Mouse (Mus musculus): ENCODE data around the gene Kcna4.

The Kcna4 gene

DNA sequence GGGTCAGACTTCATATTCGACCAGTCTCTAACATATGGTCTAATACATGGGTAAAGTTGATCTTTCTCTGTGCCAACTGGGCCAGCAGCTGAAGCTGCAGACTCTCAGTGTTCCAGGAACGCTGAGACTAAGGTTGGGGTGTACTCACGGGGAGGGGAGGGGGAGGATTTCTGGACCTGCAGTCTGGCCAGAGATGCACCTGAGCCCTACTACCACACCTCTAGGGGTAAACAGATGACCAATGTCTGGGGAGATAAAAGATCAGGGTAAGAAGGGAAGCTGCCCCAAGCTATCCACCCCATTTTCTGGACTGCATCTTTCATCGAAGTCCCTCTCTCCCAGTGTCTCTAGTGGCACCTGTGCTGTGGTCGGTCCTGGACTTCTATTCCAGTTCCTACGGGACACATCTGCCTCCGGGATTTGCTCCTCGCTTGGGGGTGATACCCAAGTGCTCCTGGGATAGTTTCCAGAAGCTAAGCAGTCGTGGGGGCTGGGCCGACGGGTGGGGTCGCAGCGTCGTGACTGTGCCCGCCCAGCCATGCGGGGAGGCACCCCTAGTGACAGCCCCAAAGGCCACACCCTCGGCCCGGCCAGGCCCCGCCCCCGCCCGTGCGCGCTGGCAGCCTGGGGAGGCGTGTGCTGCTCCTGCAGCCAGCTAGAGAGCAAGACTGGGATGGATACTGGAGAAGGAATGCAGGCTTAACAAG is at the start of gene Kcna4:
Kcna4 (plus strand) TSS at position 650 of the 707 bp plus-strand sequence.
- DNase-seq: peak; percentile 4 to 23

DNA sequence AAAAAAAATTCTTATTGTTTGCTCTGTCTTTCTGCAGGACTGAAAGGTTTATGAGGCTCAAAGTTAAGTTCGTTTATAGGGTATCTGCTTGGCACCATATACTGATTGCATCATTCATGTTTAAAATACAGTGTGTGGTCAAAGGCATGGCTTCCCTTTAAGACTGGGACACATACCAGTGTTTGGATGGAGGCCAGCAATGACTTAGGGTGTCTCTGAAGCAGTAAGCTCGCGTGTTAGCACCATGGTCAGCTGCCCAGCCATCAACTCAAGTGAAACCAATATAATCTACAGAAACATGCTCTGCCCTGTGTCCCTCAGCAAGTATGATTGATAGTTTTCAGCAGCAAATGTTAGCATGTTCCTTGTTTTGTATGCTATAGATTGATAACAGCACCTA is 32.3 kb upstream of the Kcna4 start:
- no peak for DNase-seq

DNA sequence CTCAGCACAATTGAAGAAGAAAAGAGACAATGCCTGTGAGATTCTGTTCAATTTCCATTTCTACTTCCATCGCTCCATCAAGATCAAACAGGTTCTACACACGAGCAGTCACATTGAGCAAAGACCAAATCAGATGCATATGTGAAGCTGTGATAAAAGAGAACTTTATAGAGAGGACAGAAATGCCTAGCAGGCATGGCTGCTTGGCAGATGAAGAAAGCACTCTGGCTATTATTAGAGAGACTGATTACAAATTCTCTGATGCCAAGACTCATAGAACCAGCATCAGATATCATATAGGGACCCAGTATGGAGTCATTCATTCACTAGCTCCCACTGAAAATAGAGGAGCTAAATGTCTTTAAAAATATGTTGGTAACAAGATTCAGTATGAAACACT is 24.2 kb upstream of the Kcna4 start:
- no peak for DNase-seq

DNA sequence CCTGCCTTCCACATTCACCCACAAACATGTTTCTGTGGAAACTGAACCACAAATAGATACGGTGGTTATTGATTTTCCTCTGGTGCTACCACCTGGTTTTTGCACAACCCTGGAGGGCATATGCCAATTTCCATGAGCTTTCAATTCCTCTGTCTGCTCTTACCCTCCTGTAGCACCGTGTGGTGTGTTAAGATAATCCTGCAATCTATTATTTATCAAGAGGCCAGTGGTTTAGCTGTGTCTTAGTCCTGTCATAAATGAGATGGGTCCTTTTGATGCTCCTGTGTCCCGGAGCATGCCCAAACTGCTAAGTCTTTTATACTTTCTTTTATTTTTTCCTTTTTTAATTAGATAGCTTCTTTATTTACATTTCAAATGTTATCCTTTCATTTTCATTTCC is 20.4 kb upstream of the Kcna4 start:
- no peak for DNase-seq

DNA sequence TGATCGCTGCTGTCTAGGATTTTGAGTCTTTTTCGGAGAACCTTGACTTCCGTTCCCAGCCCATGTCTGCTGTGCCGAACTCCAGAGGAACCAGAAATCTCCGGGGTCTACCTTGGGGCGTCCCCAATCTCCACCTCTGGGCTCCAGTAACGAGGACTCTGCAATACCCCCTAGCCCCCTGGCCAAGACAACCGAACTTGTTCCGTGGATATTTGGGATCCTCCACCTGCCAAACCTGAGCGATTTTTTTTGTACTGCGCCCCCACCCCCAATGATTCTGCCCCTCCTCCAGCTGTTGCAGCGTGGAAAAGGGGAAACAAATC is 219 bp downstream of the Kcna4 start:
- no peak for DNase-seq

DNA sequence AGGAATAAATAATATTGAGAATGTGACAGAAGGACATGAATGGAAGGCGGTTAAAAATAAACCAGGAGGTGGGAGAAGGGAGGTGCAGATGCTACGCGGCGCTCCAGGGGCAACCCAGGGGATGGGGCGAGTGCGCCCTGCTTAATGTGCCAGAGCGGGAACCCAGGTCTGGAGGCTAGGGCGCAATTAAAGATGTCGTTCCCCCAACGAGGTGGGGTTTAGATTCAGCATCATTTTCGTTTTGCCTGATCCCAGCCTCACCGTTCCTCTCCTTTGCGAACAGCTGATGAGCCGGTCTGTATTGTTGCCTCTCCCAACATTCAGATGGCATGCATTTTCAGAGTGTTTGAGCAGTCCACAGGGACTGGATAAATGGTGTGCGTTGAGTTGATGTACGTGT is 703 bp downstream of the Kcna4 start:
- DNase-seq: no peak

DNA sequence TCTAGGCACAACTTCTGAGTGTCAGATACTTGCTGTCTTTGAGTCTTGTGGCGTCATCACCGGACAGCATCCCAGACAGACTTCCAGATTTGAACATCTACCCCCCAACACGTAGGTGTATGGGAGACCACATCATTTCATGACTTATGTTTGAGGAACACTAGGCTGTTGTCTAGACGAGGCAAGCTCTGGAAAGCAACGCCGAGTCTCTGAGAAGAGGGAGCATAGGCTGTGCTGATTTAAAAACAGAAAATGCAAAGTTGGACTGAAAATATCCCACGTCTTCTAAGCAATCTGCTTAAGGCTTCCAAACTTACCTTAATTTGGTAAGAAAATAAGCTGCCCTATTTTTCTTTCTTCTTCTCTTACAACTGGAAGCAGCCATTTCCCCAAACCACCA is 4.1 kb downstream of the Kcna4 start:
- DNase-seq: no peak

DNA sequence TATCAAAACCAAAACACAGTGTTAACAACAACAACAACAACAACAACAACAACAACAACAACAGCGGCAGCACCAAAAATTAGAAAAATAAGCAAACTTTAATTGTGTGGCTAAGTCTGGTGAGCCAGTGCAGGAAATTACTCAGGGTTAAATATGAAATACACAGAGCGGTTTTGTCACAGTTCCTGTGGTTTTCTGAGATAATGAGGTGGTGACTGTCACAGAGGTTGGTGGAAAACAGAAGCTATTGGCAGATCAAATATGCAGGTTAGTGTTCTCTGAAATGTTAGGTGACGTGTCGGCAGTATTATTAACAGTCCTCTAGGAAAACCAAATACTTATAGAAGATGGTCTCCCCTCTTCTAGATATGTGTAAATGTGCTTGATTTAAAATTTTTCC is 11.4 kb downstream of the Kcna4 start:
- no peak for DNase-seq

DNA sequence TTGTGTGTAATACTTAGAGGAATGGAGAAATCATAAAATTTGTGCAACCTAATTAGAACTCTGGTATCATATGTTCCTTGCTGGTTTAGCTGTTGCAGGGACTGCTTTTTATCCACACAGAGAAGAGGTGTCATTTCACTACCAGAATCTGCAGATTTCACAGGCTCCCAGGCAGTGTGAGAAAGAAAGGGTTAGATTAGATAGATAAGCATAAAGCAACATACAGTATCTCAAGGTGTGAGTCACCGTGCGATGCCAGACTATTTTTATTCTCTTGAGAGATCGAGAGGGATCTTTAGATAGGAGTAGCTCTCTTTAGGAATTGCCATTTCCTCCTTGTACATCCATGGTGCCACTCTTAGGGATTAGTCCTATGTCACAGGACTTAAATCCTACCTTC is 14.3 kb downstream of the Kcna4 start:
- no peak for DNase-seq

DNA sequence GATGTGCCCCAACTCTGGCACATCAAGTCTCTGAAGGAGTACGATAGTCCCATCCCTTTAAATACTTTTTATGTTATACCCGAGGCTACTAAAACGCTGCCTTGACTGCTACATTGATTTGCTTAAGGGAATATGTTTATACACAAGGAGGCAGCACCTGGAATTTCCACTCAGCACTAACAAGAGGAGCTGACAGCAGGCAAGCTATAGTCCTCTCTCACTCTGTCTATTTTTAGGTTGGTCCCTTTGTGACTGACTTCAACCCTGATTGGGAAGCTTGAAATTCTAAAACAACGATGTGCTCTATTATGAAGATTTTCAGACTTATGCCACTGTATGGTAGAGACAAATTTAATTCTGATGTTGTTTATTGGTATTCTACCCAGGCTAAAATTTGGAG is 15.6 kb downstream of the Kcna4 start:
- DNase-seq: no peak

DNA sequence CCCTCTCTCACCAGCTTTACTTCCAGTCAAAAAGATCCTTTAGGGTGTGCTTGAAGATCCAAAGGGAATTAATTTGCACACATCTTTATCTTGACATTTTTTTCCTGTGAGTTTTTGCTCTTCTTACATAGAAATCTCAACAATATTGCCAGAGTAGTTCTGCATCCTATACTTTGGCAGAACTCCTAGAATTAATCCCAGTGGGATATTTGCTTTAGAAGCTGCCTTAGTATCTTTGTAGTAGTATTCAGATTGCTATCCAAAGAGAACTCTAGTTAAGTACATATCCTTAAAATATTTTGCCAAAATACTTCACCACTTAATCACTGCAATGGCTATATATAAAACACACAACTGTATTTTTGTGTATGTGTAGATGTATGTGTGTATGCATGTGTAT is 28.2 kb downstream of the Kcna4 start:
- DNase-seq: no peak

DNA sequence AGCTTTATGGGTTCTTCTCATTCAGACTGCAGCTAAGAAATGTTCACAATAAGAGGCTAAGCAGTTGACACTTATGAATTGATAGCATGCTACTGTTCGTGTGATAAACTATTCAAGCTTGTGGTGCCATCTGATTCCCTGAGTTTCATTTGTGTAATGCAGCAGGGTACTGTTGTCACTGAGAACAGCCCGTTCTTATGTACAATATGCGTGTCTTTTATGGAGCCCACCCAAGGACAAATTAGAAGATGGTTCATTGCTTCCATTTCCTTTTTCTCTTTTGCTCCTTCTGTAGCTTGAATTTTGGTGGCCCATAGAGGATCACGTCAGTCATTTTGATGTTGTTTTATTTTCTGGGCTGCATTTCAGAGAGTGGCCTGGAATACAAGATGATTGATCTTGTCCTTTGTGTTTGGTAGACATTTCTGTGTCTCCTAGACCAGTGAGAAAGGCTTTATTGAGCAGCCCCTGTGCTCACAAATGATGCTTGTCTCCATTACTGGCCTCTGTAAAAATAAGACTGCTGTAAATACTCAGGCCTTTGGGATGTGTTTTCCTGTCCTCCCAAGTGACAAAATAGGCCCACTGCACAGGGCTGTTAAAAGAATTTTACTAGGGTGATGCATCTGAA is 31.3 kb downstream of the Kcna4 start:
- DNase-seq: no peak

DNA sequence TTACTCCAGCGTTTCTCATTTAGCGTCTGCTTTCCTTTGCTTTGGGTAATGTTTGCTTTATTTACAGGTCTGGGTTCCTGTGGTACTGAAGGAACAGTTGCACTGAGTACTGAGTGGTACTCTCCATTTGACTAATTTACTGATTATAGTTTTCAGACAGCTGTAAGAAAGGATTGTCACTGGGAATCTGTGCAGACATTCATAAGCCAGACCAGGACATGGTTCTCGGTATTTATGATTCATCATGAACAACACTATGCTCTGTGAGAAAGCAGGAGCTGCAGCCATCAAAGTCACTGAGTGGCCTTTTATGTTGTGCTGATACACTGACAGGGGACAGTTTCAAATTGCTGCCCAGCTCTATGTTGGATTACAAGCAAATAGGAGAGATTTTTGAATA is 33.7 kb downstream of the Kcna4 start:
- no peak for DNase-seq

DNA sequence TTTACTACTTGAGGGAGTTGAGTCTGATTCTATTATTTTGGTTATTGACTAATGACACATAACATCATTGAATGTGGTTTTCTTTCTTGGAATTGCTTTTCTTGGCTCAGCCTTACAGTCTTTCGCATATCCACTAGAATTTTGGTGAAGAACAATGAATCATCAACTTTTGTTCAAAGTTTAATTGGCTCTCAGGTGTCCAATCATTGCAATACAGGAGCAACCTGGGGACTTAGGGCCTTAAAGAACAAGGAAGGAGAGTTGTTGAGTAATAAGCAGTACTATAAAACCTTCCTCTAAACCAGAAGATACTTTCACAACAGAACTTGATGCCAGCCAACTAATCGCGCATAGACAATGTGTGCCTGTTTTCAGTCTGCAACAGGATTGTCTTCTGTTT is 36.8 kb downstream of the Kcna4 start:
- no peak for DNase-seq

DNA sequence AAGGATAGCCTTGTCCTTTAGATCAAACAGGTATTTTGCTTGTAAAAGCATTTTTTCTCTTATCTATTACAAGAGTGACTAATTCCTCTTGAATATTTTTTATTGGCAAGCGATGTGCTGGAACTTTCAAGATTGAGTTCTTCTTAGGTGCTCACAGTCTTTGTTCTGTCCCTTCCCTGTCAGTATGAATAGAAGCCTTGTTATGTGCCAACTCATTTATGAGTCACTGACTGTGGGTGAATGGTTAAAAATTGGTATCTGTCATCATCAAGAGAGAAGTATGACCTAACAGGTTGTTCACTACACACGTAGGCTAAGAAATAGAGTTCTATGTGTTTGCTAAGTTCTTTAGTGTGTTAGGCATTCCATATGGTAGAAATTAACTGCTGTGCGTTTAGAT is 50.9 kb downstream of the Kcna4 start:
- no peak for DNase-seq

DNA sequence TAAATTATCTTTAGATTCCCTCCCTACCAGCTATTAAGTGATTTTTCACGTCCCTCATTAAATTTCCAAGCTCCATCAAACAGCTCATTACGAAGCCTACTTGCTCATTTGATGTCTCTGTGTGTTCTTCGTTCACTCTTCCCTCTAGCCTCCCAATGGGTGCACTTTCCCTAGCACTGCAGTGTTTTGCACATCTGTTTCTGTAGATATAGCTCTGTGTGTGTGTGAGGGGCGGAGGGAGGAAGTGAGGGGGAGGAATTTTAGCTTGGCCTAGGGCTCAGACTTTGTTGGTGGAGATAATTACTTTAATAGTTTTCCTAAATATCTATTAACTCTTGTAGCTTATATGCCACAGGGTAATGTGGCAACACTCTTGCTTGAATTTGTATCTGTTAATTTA is 54.4 kb downstream of the Kcna4 start:
- no peak for DNase-seq

DNA sequence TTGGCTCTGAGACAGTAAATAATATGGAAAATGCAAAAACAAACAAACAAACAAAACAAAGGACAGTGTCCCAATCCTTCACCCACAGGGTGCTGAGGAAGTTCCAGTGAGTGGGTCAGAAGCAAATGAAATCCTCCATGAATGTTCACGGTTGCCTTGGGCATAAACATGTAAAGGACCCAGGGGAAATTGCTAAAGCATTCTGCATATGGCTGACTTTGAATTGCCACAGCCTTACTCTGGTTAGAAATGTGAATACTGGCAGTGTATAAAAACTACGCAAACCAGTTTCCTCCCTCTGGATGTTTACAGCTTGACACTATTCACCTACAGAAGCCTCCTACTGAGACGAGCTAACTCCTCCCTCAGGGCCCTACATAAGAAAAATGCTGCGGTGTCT is 54.9 kb downstream of the Kcna4 start:
- DNase-seq: no peak
